Mouse (Mus musculus): ENCODE results near the gene Scml4.

The Scml4 gene

DNA sequence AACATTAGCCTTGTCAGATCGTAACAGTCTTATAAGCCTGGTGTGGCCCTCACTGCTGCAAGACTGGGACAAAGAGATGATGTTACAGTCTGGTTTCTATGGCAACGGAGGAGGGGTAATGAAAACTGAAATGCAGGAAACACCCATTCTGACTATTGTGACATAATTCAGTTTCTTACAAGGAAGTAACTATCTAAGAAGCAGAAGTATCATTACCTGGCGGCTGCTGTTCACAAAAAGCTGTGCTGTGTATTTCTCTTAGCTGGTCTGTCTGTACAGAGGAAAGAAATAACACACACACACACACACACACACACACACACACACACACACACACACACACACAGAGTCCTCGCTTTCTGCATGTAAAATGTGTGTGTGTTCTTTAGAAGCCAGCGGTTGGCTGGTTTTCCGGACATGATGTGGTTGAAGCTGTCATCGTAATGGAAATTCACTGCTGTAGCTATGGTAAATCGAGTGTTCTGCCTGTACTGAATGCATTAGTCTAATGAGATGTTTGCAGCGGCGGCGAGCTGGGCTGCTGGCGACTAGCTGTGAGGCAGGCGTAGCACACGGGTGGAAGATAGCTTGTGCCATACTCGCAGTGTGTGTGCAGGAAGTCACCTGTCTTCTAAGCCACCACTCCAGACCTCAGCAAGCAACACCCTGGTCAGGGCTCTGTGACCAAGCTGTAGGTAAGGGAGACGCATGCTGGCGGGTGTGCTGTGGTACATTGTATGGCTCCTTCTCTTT is at the start of gene Scml4:
Gene Scml4 (plus strand): TSS at position 212 of the 753 bp plus-strand sequence.
- DNase-seq (ENCODE audit: low spot score): no peak

- no peak for DNase-seq (ENCODE audit: low spot score)
Measured at GRCm38 (mm10) chr10:42825923-42826322, 34.2 kb upstream of the Scml4 start.

- DNase-seq (ENCODE audit: low spot score): no peak
Measured at GRCm38 (mm10) chr10:42827155-42827554, 33.0 kb upstream of the Scml4 start.

DNA sequence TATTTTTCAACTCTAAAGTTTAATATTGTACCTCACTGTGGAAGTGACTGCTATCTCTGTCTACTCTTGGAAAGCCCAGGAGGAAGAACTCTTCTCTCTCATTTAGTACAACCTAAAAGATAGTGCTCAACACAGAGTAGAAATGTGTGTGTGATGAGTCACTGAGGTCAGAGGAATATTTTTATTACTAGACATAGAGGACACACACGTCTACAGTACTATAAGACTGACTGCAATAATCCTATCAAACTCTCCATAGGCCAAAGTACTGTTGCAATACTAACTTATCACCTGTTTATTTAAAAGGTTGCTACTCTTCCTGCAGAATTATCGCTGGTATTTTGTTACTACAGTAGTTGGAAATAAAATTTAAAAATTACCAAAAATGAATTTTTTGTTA is 30.2 kb upstream of the Scml4 start:
- DNase-seq (ENCODE audit: low spot score): no peak

DNA sequence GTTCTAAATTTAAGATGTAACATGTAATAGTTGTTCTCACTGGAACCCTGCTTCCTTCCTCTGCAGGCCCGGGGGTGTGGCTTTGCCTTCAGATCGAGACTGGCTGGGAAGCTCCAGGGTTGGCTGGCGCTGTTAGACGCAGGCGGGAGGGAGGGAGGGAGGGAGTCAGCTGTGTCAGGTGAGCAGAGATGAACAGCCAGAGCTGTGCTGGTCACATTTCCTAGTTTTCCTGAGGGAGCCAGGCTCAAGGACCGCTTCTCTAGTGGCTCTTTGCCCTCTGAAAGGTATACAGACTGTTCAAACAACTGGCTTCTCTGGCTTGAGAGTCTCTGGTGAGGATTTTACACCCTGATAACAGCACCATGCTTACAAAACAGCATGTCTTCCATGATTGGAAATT is 29.8 kb upstream of the Scml4 start:
- DNase-seq (ENCODE audit: low spot score): no peak

DNA sequence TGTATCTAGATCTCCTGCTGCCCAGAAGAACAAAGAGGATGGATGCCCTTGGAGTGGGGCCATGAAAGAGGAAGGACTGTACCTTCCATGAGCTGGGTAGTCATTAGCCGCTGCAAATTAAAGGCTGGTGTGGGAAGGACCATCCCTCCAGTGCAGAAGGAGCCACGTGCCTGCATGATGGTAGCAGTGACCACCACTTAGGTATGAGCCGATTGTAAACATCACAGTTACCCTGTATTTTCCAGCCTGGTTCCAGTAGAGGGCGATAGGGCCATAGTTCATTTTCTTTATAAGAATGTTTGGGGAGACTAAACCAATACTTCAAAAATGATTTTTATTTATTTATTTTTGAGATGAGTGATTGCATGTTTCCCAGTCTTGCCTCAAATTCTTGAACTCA is 27.5 kb upstream of the Scml4 start:
- no peak for DNase-seq (ENCODE audit: low spot score)

DNA sequence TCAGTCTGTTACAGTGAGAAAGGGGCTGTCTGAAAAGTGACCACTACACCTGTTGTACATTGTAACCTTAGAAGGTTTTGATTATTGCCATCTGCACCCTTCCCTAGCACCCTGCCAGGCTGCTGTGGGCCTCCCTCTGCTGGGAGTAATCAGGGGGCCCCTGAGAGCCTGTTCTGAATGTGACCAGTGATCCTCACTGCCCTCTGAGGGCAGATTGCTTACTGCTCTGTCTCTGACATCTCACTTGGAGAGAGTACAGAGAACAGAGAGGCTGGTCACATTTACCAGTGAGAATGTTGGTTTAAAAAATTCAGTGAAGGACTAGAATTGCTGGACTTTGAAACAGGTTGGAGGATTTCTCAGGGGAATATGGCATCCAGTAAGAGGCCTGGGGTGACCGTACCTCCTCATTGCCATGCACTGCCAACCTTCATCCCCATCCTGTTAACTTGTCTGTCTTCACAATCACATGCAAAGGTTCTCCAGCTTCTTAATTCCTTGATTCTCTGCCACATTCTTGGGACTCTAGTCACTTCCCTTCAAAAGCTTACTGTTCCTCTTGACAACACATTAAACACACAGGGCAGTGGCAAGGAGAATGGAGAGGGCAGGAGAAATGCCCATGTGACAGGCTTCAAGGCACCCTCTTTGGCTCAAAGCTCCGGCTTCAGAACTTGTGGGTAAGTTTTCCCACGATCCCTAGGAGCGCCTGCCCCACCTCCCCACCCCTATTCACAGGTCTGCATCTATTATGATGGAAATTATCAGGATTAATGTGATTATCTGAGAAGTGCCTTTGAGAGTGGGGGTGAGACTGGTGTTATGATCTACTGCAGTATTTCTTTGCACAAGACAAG is 26.1 kb upstream of the Scml4 start:
- DNase-seq (ENCODE audit: low spot score): no peak

GRCm38 (mm10) chr10:42838106-42838505 is 22.1 kb upstream of the Scml4 start:
- DNase-seq (ENCODE audit: low spot score): no peak

DNA sequence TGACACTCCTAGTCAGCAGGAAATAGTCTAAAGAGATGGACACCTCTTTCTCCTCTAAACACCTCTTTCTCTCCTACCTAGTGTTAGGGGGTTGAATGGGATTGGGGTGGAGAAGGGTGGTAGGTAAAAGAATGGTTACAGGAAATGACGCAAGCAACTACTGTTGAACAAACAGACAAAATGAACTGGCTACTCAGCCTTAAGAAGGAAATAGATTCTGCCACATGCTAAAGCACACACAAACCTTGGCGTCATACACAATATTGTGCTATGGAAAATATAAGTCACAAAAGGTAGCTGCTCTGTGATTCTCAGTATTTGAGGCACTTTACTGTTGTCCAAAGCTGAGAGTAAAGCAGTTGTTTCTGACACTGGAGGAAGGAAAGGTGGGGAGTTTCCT is 21.4 kb upstream of the Scml4 start:
- DNase-seq (ENCODE audit: low spot score): no peak

- DNase-seq (ENCODE audit: low spot score): no peak
Measured at GRCm38 (mm10) chr10:42840036-42840435, 20.1 kb upstream of the Scml4 start.

GRCm38 (mm10) chr10:42841531-42842195 is 18.5 kb upstream of the Scml4 start:
- peak; percentile 63 for DNase-seq (ENCODE audit: low spot score)

GRCm38 (mm10) chr10:42842358-42842757 is 17.8 kb upstream of the Scml4 start:
- DNase-seq (ENCODE audit: low spot score): peak; percentile 93

- DNase-seq (ENCODE audit: low spot score): no peak
Measured at GRCm38 (mm10) chr10:42843416-42843815, 16.8 kb upstream of the Scml4 start.

GRCm38 (mm10) chr10:42845480-42845879 is 14.7 kb upstream of the Scml4 start:
- DNase-seq (ENCODE audit: low spot score): no peak

GRCm38 (mm10) chr10:42848179-42849080 is 11.7 kb upstream of the Scml4 start:
- DNase-seq (ENCODE audit: low spot score): no peak

DNA sequence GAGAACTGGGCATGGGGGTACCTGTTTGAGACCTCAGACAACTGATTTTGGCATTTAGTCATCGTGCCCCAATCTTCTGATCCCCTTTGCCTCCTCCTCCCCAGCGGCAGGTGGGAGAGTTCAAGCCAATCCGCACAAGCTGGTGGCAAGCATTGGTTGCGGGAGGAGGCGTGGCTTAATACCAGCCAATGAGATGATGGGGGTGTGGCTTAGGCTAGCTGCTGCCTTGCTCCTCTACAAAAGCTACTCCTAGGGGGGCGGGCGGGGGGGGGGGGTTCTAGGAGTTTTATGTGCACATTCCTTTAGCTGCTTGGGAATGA is 11.1 kb upstream of the Scml4 start:
- DNase-seq (ENCODE audit: low spot score): no peak

DNA sequence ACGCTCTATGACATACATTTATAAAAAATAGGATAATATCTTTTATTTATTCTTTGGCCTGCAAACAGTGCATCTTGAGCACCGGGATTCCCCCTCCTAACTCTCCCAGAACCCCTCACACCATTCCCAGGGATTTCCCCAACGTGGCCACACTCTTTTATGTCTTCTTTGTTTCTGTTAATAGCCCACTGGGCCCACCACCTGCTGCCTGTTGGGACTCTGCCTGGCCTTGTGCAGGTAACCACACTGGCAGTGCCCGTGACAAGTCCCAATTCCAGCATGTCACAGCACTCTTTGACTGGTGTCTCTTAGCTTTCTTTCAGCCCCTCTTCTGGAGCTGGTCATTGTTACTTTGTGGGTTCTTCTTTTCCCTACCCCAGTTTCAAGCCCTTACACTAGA is 5.3 kb upstream of the Scml4 start:
- DNase-seq (ENCODE audit: low spot score): no peak

DNA sequence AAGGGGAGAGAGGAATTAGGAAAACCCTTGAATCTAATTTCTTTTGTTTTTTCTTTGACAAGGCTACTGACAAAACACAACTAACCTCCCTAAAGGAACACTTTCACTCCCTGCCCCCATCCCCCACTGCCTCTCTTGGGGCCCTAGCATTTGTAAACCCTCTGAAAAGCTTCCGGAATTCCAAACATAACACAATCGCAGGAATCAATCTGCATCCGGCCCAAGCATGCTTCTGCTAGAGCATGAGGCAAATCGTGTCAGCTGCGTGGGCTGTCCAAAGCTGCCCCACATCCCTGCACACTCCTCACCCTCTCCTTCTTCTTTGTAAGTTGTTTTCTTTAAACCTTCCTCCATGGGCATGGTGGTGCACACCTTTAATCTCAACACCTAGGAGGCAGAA is 4.9 kb upstream of the Scml4 start:
- no peak for DNase-seq (ENCODE audit: low spot score)

GRCm38 (mm10) chr10:42856574-42856973 is 3.6 kb upstream of the Scml4 start:
- no peak for DNase-seq (ENCODE audit: low spot score)

- DNase-seq (ENCODE audit: low spot score): no peak
Measured at GRCm38 (mm10) chr10:42857021-42857420, 3.1 kb upstream of the Scml4 start.

DNA sequence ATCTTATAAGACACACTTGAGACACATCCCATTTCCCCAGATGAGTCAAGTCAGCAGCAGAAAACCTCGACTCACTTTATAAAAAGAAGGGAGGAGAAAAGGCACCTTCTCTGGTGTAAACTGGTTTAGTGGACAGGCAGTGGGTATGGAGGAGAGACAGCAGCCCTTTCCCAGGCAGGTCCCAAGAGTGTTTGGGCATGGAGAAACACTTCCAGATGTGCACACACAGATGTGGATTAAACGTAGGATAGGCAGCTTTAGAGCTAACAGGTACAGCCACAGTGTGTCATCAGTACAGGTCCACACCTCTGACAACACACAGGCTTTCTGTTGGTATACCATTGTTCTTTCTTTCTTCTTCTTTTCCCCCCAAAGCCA is 400 bp upstream of the Scml4 start:
- no peak for DNase-seq (ENCODE audit: low spot score)

DNA sequence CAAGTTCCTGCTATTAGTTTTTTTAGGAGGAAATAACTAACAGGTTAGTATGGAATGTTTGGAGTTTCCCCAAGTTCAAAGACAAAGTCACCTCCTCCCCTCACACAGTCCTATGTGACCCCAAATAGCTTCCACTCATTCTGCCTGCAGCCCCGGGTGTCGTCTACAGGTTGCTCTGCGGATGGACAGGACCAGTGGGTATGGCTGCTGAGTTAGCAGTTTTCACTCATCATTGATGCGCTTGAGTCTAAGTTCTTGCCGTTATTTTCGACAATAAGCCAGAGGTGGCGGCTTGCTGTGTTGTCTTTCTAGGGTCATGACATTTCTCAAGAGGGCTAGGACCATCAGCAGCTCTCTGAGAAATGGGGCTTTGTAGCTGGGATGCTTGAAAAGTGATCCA is 1.3 kb downstream of the Scml4 start:
- no peak for DNase-seq (ENCODE audit: low spot score)
